Mouse (Mus musculus): ENCODE results near the gene Mia.

- no peak for TF ChIP-seq CTCF (IDR thresholded peaks at IDR 0.05; ENCODE audit: insufficient read depth, low read length)
- no peak for TF ChIP-seq POLR2A (IDR thresholded peaks at IDR 0.05; ENCODE audit: borderline replicate concordance, extremely low read depth, low read depth, low read length)
These were observed 47.2 kb downstream of the Mia start for GRCm38 (mm10) chr7:27133757-27134156.
